Mouse (Mus musculus): ENCODE results near the gene Iqcd.

GRCm38 (mm10) chr5:120565171-120565905 lies 23.5 kb upstream of the Iqcd start:
- TF ChIP-seq CTCF (IDR thresholded peaks at IDR 0.05; ENCODE audit: control insufficient read depth, insufficient read depth, insufficient replicate concordance, low read depth, low read length), result no peak
- no peak for TF ChIP-seq POLR2A (IDR thresholded peaks at IDR 0.05; ENCODE audit: control insufficient read depth, low read depth, low read length)
